Mouse (Mus musculus): ENCODE measurements at regions not wholly inside any gene's neighbourhood (a gene's known extent, or its start where the extent isn't known, plus 50 kb on each side); places are given as distances from the start of the nearest gene placed in this dataset.

DNA sequence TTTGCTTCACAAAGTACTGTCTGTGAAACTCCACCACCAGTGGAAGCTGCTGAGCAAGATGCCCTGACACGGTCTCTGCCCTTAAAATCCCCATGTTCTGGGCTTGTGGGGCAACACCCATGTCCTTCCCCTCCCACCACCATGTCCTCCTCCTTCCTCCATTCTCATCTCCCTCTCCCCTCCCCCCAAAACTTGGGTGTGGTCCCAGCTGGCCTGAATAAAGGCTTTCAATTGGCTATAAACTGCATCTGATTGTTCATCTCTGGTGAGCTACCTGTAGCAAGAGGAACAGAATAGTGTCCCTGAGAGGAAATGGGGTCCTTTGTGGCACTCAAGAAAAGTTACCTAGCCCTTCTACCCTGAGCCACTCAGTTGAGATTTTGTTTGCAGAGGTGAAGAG, 91.8 kb downstream of the Slc16a9 start:
- Histone ChIP-seq H3K9me3 (ENCODE audit: low read length) (no peaks in the 10 kb centered on the region), H3K4me2 (ENCODE audit: low read depth, low read length) (no peak overlapping the region), H3K4me3 (ENCODE audit: low read depth, low read length) (no peak overlapping the region), H3K4me1 (ENCODE audit: insufficient read depth) (no peaks in the 10 kb centered on the region), H3K36me3 (replicated peaks; ENCODE audit: insufficient read depth, low read length) (no peaks in the 10 kb centered on the region), H3K9ac (replicated peaks) (no peak overlapping the region), H3K27me3 (ENCODE audit: insufficient read depth, low read length) (no peaks in the 10 kb centered on the region), H3K27ac (ENCODE audit: low read depth) (no peak overlapping the region)
- 68% methylated on average over 1 of the region's 1 CpGs for WGBS (ENCODE audit: insufficient replicate concordance)
- TF ChIP-seq EP300 (IDR thresholded peaks at IDR 0.05; ENCODE audit: low read depth) (no peak), CTCF (IDR thresholded peaks at IDR 0.05; ENCODE audit: low read depth) (no peak)
- DNase-seq (no peak), ATAC-seq (no peak)

DNA sequence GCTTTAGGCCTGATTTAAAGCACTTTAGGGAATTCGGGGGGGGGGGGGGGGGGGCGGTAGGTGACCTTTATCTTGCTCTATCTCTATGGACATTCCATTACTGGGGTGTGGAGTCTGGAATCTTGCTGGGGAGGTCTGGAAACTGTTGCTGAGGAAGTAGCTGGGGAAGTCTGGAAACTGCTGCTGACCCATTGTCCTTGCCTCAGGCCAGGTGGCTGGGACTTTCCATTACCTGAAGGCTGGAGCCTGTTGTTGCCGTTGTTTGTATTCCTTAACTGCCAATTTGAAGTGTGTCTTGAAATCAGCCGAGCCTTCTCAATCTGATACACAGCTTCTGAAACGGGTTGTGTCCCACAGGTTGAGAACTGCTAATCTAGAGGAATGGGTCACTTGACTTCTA, 80.9 kb upstream of the Fam13c start:
- no peak for ATAC-seq
- H3K27ac ChIP-seq (ENCODE audit: low read depth) = no peak overlapping the region
- no peak overlapping the region for H3K4me2 ChIP-seq (ENCODE audit: low read depth, low read length)
- no peak for TF ChIP-seq EP300 (IDR thresholded peaks at IDR 0.05; ENCODE audit: low read depth)
- no peak for TF ChIP-seq CTCF (IDR thresholded peaks at IDR 0.05; ENCODE audit: low read depth)
- WGBS (ENCODE audit: insufficient replicate concordance) = 68% methylated on average over 5 of the region's 5 CpGs
- no peaks in the 10 kb centered on the region for H3K9me3 ChIP-seq (ENCODE audit: low read length)
- no peaks in the 10 kb centered on the region for H3K36me3 ChIP-seq (replicated peaks; ENCODE audit: insufficient read depth, low read length)
- no peaks in the 10 kb centered on the region for H3K4me1 ChIP-seq (ENCODE audit: insufficient read depth)
- DNase-seq = no peak
- H3K9ac ChIP-seq (replicated peaks) = no peak overlapping the region
- H3K4me3 ChIP-seq (ENCODE audit: low read depth, low read length) = no peak overlapping the region
- H3K27me3 ChIP-seq (ENCODE audit: insufficient read depth, low read length) = no peaks in the 10 kb centered on the region

DNA sequence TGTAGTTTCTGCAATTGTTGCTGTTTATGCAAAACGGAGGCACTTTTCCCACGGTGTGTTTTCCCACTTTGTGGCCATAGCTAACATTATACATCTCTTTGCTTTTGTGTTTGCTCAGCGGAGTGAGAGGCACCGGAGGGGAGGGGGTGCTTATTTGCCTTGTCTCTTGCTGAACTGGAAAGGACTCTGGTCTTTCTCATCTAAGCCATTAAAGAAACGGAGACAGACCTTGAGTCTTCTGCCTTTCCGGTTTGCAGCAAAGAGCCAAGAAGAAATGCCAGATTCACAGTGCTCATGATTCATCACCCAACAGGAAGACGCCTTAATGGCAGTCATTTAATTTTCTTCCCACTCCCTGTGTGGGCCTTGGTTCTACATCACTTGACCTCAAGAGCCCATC, 80.4 kb upstream of the Fam13c start:
- H3K4me3 ChIP-seq (ENCODE audit: low read depth, low read length) = no peak overlapping the region
- WGBS (ENCODE audit: insufficient replicate concordance) = 67% methylated on average over 7 of the region's 7 CpGs
- no peaks in the 10 kb centered on the region for H3K4me1 ChIP-seq (ENCODE audit: insufficient read depth)

DNA sequence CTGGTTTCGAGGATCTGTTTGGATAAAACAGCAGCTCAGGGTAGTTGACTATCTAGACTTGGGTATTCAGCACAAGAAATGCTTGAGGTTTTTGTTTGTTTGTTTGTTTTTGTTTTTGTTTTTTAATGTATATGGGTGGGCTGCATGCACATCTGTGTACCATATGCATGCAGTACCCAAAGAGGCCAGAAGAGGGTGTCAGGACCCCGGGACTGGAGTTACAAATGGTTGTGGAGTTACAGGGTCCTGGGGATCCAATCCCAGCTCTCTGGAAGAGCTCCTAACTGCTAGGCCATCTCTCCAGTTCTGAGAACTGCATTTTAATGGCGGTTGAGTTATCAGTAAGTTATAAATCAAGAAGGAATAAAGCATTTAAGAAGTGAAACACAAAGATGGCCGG, 77.2 kb upstream of the Fam13c start:
- ATAC-seq (no peak), DNase-seq (no peak)
- Histone ChIP-seq H3K36me3 (replicated peaks; ENCODE audit: insufficient read depth, low read length) (no peaks in the 10 kb centered on the region), H3K4me3 (ENCODE audit: low read depth, low read length) (no peak overlapping the region), H3K27ac (ENCODE audit: low read depth) (no peak overlapping the region), H3K4me2 (ENCODE audit: low read depth, low read length) (no peak overlapping the region), H3K9me3 (ENCODE audit: low read length) (no peaks in the 10 kb centered on the region), H3K4me1 (ENCODE audit: insufficient read depth) (no peaks in the 10 kb centered on the region), H3K27me3 (ENCODE audit: insufficient read depth, low read length) (no peaks in the 10 kb centered on the region), H3K9ac (replicated peaks) (no peak overlapping the region)
- 59% methylated on average over 4 of the region's 4 CpGs for WGBS (ENCODE audit: insufficient replicate concordance)
- TF ChIP-seq EP300 (IDR thresholded peaks at IDR 0.05; ENCODE audit: low read depth) = no peak
- TF ChIP-seq CTCF (IDR thresholded peaks at IDR 0.05; ENCODE audit: low read depth) = peak; percentile 42

More for the DNA sequence above, 80.4 kb upstream of the Fam13c start:
- no peak for TF ChIP-seq CTCF (IDR thresholded peaks at IDR 0.05; ENCODE audit: low read depth)
- no peak for TF ChIP-seq EP300 (IDR thresholded peaks at IDR 0.05; ENCODE audit: low read depth)
- no peaks in the 10 kb centered on the region for H3K9me3 ChIP-seq (ENCODE audit: low read length)
- H3K36me3 ChIP-seq (replicated peaks; ENCODE audit: insufficient read depth, low read length) = no peaks in the 10 kb centered on the region
- no peak overlapping the region for H3K27ac ChIP-seq (ENCODE audit: low read depth)
- ATAC-seq (no peak), DNase-seq (no peak)
- no peaks in the 10 kb centered on the region for H3K27me3 ChIP-seq (ENCODE audit: insufficient read depth, low read length)
- H3K4me2 ChIP-seq (ENCODE audit: low read depth, low read length) = no peak overlapping the region
- H3K9ac ChIP-seq (replicated peaks) = no peak overlapping the region

DNA sequence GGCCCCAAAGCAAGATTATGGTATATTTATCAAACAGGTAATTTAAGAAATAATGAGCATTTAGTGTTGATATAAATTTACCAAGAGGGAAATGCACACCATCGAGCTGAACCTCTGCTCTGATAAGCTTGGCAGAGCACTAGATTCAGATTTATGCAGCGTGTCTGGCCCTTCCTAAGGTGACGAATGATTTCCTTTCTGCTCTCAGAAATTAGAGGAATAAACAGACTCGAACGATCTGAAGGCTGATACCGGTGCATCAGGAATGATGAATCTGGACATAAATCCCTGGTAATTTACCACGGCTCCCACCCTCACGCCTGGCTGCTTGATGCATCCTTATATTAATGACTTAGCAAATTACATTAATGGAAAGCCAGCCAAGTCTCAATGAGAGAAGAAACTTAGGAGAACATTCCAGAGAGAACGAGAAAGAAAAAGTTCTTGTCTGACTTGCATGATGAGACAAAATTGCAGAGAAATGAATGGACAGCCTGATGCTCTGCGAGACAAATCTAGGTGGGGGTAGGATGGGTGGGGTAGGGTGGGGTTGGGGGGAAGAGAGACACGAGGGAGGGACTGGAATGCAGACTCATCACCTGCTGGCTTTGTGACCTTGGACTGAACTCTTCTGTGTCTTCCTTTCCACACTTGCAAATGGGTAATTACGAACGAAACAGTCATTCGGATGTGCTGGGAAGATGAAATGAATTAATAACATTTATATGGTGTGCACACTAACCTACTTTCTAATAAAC, 75.9 kb upstream of the Fam13c start:
- H3K27me3 ChIP-seq (ENCODE audit: insufficient read depth, low read length) = no peaks in the 10 kb centered on the region
- H3K27ac ChIP-seq (ENCODE audit: low read depth) = no peak overlapping the region
- no peak overlapping the region for H3K4me3 ChIP-seq (ENCODE audit: low read depth, low read length)
- no peak for TF ChIP-seq EP300 (IDR thresholded peaks at IDR 0.05; ENCODE audit: low read depth)
- ATAC-seq (no peak), DNase-seq (no peak)
- no peaks in the 10 kb centered on the region for H3K4me1 ChIP-seq (ENCODE audit: insufficient read depth)
- H3K36me3 ChIP-seq (replicated peaks; ENCODE audit: insufficient read depth, low read length) = no peaks in the 10 kb centered on the region
- no peaks in the 10 kb centered on the region for H3K9me3 ChIP-seq (ENCODE audit: low read length)
- WGBS (ENCODE audit: insufficient replicate concordance) = 66% methylated on average over 14 of the region's 14 CpGs
- no peak overlapping the region for H3K9ac ChIP-seq (replicated peaks)
- no peak overlapping the region for H3K4me2 ChIP-seq (ENCODE audit: low read depth, low read length)

DNA sequence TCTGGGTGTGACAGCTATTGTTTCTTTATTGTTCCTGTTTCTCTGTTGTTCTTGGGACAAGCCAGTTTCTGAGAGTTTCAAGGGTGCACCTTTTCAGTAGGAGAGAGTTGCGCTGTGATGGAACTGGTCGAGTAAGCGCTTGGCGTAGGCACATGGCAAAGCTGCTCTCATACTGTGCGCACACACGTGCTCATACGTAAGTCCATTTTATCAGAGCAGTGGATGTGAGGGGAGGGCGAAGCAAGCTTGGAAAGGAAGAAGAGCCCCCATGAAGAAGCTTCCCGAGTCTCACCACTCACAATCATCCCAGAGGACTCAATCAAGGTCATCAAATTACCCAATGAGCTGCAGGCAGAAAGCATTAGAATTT, 75.3 kb upstream of the Fam13c start:
- no peaks in the 10 kb centered on the region for H3K9me3 ChIP-seq (ENCODE audit: low read length)
- H3K4me1 ChIP-seq (ENCODE audit: insufficient read depth) = no peaks in the 10 kb centered on the region
- DNase-seq (no peak), ATAC-seq (no peak)
- no peaks in the 10 kb centered on the region for H3K36me3 ChIP-seq (replicated peaks; ENCODE audit: insufficient read depth, low read length)
- no peaks in the 10 kb centered on the region for H3K27me3 ChIP-seq (ENCODE audit: insufficient read depth, low read length)
- 83% methylated on average over 9 of the region's 9 CpGs for WGBS (ENCODE audit: insufficient replicate concordance)
- H3K4me3 ChIP-seq (ENCODE audit: low read depth, low read length) = no peak overlapping the region
- TF ChIP-seq EP300 (IDR thresholded peaks at IDR 0.05; ENCODE audit: low read depth) (no peak), CTCF (IDR thresholded peaks at IDR 0.05; ENCODE audit: low read depth) (no peak)
- H3K4me2 ChIP-seq (ENCODE audit: low read depth, low read length) = no peak overlapping the region
- H3K27ac ChIP-seq (ENCODE audit: low read depth) = no peak overlapping the region
- no peak overlapping the region for H3K9ac ChIP-seq (replicated peaks)

DNA sequence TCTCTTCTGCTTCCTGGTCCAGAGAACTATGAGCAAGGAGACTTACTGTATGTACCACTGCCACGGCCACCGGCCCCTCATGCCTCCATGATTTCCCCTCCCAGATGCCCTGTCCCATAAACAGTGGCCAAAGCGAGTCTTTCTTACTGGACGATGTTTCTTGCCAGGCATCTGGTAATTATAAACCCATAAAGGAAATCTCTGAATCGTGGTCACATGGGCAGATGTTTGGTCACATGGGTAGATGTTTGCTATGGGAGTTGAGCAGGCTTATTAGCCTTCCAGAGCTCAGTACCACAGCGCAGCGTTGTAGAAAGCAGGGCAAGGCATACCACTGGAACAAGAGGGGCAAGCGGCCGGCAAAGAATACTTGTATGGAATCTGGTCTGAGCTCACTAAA, 74.8 kb upstream of the Fam13c start:
- ATAC-seq = no peak
- TF ChIP-seq CTCF (IDR thresholded peaks at IDR 0.05; ENCODE audit: low read depth) (no peak), EP300 (IDR thresholded peaks at IDR 0.05; ENCODE audit: low read depth) (no peak)
- no peak for DNase-seq
- Histone ChIP-seq H3K9me3 (ENCODE audit: low read length) (no peaks in the 10 kb centered on the region), H3K9ac (replicated peaks) (no peak overlapping the region), H3K36me3 (replicated peaks; ENCODE audit: insufficient read depth, low read length) (no peaks in the 10 kb centered on the region), H3K4me3 (ENCODE audit: low read depth, low read length) (no peak overlapping the region), H3K27ac (ENCODE audit: low read depth) (no peak overlapping the region), H3K4me1 (ENCODE audit: insufficient read depth) (no peaks in the 10 kb centered on the region), H3K4me2 (ENCODE audit: low read depth, low read length) (no peak overlapping the region), H3K27me3 (ENCODE audit: insufficient read depth, low read length) (no peaks in the 10 kb centered on the region)
- 78% methylated on average over 9 of the region's 9 CpGs for WGBS (ENCODE audit: insufficient replicate concordance)

Measured in liver, postnatal 0 days (tissue).